Mouse (Mus musculus) right cerebral cortex, postnatal 4 days (tissue): Measurements from ENCODE around the gene Pde4b.

Source experiments
- DNase-seq: peaks from one replicate; pipeline ENCODE4 v3.0.0-alpha.2; 2022

Gene Pde4b

DNA sequence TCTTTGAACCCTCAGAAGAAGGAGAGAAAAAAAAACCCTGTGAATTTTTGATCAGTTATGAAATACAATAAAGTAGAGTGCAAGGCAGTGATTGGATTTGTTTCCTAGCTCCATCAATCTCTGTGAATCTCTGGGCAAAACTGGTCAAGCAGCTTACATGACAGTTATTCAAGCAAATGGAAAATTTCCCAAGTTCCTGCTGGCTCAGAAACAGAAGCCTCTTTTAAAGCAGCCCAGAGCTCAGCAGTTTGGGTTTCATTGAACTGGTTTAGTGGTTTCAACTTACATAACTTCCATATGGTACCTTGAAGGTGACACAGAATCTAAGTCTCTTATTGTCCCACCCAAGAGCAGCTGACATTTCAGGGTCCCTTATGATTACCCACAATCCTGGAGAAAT lies 210.2 kb downstream of the Pde4b start:
- DNase-seq, result no peak

GRCm38 (mm10) chr4:102302568-102302967 lies 215.2 kb downstream of the Pde4b start:
- no peak for DNase-seq

DNA sequence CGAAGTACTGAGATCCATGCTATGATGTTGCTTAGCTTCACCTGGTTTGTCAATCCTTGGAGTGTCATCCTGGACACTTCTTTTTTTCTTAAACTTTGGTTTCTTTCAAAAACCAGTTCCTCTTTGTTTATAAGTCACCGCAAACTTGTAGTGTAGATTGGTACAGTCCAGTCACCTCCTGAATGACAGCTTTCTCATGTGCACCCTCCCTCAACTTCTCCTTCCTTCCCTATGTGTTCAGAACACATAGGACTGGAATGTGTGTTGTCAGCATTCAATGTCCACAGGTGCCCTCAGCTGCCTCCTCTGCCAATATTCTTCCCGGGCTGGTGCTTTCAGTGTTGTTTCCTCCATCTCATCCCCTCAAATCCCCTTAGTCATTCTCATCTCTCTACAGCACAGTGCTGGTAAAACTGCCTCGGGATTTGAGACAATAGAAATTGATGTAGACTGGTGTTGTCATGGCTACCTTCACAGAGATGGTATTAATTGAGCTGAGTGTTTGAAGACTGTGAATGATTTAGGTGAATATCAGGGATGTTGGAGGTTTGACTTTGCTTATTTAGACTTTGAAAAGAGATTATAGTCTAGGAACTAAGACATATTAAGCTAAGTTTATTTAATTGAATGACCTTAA lies 220.4 kb downstream of the Pde4b start:
- DNase-seq, result no peak

DNA sequence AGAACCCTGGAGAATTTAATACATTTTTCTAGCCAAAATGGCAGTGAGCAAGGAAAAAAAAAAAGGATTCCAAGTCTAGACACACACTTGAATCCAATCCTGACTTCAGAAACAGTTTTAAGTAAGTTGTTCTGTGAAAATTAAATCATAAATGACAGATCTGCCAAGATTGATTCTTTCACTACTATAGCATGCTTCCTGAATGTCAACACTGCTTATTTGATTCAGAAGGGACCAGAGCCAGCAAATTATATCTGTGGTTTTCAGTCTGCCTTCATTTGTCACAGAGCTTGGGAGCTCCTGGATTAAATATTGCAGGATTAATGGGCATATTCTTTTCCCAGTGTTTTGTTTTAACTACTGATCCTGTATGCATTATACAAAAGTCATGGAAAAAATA lies 223.3 kb downstream of the Pde4b start:
- DNase-seq, result no peak

GRCm38 (mm10) chr4:102316011-102316410 lies 228.7 kb downstream of the Pde4b start:
- DNase-seq, result no peak

DNA sequence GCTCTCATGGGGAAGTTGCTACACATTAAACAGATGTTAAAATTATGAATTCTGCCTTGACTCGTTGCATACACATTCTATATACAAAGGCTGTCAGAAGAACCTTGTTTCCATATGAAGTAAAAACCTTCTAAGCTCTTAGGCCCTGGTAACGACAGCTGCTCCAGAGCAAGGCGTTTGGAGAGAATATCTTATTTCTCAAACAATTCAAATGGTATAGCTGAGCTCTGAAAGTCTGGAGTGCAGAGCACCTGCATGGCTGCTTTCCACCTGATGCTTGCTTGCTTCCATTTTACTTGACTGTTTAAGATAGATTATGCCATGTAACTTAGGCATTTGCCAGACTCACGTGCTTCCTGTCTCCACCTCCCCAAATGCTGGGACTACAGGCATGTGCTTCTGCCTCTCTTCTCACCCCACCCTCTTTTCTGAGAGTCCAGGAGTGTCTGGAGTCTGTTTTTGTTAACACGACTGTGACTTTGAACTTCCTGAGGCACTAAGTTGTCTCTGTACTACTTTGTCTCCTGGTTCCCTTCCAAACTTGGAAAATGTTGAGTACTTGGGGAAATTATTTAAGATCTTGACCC lies 229.4 kb downstream of the Pde4b start:
- no peak for DNase-seq

GRCm38 (mm10) chr4:102318596-102318995 lies 231.3 kb downstream of the Pde4b start:
- no peak for DNase-seq

- DNase-seq, result no peak
These were observed 234.0 kb downstream of the Pde4b start for GRCm38 (mm10) chr4:102321340-102321739.

- no peak for DNase-seq
These were observed 245.0 kb downstream of the Pde4b start for GRCm38 (mm10) chr4:102332386-102332785.

DNA sequence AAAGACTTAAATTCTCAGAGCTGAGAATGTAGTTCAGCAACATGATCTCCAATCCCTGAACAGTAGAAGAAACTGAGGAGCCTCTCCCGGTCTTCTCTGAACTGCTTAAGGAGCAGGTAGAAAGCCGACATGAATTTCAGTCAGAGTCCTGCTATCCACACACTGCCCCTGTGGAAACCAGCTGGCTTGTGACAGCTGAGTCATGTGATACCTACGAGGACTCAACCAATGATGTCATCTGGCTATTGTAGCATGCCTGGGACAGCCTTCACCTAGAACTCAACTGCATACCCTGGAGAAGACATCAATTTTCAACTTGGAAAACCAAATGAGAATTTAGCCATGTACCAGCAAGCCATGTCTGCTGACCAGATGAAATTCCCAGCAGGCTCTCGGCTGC lies 245.5 kb downstream of the Pde4b start:
- no peak for DNase-seq

- no peak for DNase-seq
These were observed 259.7 kb downstream of the Pde4b start for GRCm38 (mm10) chr4:102346911-102347492.

DNA sequence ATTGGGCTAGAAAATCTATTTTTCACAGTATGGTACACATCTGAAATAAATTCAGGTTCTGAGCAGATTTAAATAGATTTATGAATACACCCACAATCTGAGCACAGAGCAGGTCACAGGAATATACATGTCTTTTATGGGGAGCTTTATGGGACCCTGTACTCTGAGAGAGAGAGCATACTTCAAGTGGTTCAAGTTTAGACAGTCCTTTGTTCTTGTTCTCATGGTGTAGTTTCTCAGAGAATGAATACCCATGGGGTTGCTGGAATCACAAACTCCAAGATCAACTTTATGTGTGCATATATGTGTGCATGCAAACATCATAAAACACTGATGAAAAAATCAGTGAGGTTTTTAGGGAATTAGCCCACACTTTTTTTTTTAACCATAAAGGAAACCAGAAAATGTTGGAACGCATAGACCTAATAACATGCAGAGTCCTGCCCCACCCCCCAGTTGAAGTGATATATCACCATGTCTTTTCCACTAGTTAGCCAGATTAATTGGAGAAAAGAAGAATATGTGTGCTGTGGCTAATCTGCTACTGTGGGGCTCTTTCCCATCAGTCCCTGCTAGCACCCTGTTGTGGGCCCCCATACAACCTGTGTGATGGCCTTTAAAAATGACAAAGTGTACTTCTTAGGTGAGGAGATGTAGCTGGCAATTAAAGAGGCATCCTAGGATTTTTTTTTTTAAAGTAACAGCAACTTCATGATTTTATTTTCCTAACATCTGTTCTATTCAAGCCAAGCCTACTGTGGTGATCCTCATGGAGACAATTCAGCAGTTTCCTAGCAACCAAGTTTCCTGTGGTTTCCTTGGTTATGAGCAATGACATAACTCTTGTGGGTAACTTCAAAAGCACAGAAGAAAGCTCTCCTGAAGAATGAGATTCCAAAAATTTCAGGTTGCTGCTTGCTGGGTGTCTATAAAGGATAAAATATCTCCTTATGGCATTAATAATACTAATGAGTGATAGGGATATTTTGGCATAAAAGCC lies 264.4 kb downstream of the Pde4b start:
- no peak for DNase-seq

DNA sequence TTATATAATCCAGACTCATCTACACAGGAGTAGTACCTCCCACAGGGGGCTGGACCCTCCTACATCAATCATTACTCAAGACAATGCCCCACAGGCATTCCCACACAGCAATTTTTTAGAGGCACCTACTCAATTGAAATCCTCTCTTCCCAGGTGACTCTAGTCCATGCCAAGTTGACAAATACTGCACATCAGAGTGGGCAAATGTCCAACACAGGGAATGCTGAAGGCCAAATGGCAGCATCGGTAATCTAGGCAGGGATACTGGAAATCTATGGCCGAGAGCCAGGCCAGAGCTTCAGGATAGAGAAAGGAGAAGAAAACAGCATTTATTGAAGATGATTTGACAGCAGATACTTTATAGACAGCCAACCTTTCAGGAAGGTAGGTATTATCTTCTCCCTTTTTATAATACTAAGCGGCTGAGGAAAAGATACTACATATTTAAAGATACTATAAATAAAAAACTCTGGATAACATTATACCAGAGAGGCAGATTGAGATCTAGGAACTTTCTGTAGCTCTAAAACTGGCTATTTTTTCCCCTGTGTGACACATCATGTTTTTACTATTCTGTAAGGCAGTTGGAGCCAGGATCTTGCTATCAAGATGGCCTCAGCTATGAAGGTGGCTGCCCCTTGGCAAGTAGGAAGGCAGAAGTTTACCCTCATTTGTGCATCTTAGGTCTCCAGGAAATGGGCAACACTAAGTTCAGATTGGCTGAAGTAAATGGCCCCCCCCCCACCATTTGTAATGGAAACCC lies 266.5 kb downstream of the Pde4b start:
- DNase-seq, result no peak

GRCm38 (mm10) chr4:102368105-102368735 lies 280.9 kb downstream of the Pde4b start:
- DNase-seq, result no peak

DNA sequence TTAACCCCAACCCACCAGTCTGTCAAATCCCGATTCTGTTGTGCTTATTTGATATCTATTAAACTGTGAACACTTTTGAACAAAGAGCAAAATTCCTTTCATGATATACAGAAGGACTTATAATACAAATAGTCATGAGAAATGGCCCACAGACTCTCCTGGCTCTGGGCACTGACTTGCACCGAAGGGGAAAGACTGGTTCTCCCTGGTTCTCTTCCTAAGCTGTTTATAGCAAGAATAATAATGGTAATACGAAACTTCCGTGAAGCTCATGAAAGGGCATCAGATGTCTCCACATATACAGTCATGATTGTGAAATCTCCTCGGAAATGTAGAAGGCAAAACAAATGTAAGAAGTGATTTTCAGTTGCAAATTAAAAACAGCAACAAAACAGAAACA lies 287.3 kb downstream of the Pde4b start:
- no peak for DNase-seq

- DNase-seq, result no peak
These were observed 295.6 kb downstream of the Pde4b start for GRCm38 (mm10) chr4:102382763-102383505.

DNA sequence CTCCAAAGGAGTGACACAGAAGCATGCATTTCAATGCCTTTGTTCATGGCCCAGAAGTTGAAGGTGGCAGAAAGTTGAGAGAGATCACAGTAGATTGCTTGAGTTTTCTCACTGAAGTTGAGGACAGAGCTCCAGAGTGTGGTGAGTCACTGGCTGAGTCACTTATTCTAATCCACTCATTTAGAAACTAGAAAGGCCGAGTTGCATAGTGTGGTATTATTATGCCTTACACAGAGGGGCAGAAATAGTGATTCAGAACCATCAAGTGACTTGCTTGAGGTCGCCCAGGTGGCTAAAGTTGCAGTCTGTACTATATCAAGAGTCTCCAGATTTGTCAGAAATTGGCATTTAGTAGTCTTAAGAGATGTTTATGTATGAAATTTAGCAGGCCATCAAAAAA lies 306.3 kb downstream of the Pde4b start:
- DNase-seq, result no peak

GRCm38 (mm10) chr4:102397334-102397733 lies 310.0 kb downstream of the Pde4b start:
- DNase-seq, result no peak

GRCm38 (mm10) chr4:102398512-102398911 lies 311.2 kb downstream of the Pde4b start:
- DNase-seq, result no peak

- no peak for DNase-seq
These were observed 319.5 kb downstream of the Pde4b start for GRCm38 (mm10) chr4:102406848-102407247.

DNA sequence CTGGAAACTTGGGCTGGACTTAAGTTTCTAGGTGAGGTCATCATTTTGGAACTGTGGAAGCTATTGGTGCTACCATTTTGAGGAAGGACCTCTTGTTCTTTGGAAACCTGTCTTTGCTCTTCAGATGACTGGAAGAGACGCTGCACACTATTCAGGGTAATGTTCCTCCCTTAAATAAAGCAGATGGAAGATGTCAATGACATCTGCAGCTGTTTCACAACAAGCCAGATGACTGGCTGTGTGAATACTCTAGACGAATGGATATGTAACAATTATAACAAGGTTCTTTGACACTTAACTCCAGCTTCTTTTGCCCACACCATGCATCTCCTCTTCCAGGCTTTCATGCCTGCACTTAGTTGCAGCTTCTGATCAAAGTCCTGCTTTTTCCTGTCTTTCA lies 320.8 kb downstream of the Pde4b start:
- DNase-seq, result no peak
